Comparison of ENCODE assay signal across 8 mouse cellular contexts in the genomic region with DNA sequence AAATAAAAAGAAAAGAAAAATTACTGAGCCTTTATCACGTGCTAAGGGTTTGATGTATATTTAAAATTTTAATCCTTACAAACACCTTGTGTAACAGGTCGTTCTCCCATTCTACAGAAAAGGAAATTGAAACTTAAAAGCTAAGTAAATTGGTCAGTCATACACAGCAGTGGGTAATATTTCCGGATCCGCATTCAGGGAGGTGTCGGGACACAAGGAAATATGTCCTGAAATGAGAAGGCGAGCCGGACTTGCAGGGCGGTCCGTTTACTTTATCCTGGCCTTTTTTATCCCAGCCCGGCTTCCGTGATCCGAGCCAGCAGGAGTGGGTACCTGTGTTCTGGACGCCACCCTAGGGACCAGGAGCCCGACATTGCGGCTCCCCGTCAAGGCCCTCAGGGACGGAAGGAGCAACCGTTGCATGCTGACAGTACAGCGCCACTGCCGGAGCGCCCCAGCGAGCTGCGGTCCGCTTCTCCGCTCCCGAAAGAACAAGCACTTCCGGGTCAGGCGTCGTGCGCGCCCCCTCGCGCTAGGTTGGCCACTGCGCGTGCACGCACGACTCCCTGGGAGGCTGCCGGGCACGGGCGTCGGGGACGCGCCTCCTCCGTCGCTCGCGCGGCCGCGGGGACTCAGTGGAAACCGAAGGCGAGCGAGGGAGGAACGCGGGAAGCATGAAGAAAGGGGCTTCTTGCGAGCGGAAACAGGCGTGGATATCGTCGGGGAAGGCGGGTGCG. TPM values are rescaled to one million over a fixed set of nuclear protein-coding genes. Genes with fewer than 3 reads are reported as not detected.
DNase-seq lines count a peak whose midpoint lies in the region; ATAC-seq and TF ChIP-seq lines count a peak whose summit lies in the region.

Gene Cutc, plus strand, starts transcription at position 508 of the 737 bp plus-strand sequence.
Gene Cox15, minus strand, starts transcription at position 512 of the 737 bp plus-strand sequence.

- peak; percentile 90 for ATAC-seq in kidney, embryonic 14.5 days (ENCODE audit: low FRiP score, low TSS enrichment)
- peak; percentile 89 for ATAC-seq in limb, embryonic 15.5 days (ENCODE audit: insufficient number of reproducible peaks, low FRiP score, low TSS enrichment, low read depth)

- H3K36me3 ChIP-seq in kidney, embryonic 14.5 days (ENCODE audit: control insufficient read depth, insufficient read depth, low read length) = peaks cover 22% of the 10 kb centered on the region
- H3K36me3 ChIP-seq in limb, embryonic 15.5 days = peaks cover 24% of the 10 kb centered on the region

- peak within 1 kb of the TSS; percentile 79 for H3K9ac ChIP-seq in kidney, embryonic 14.5 days (ENCODE audit: low read depth, low read length)
- peak within 1 kb of the TSS; percentile 73 for H3K9ac ChIP-seq in limb, embryonic 15.5 days

- DNase-seq in A20 (ENCODE audit: low read depth, low spot score) = peak; percentile 98
- DNase-seq in heart, adult 9 months (ENCODE audit: low spot score in 2 of 2) = peak; percentile 97 to 98
- DNase-seq in monocyte, adult 2 months (ENCODE audit: low read depth in 1 of 2, low spot score in 2 of 2) = peak; percentile 86 to 92
- DNase-seq in spleen, postnatal 36 days (ENCODE audit: low spot score in 2 of 2) = peak; percentile 95 to 96

- peak within 1 kb of the TSS; percentile 83 for H3K4me3 ChIP-seq in bone marrow macrophage, adult 2 months (ENCODE audit: insufficient read depth, low read length)
- H3K4me3 ChIP-seq in embryonic fibroblast, embryonic 13.5 days (ENCODE audit: insufficient read depth, low read length) = peak within 1 kb of the TSS; percentile 69
- peak within 1 kb of the TSS; percentile 70 for H3K4me3 ChIP-seq in kidney, embryonic 14.5 days (ENCODE audit: low read length)
- peak within 1 kb of the TSS; percentile 73 for H3K4me3 ChIP-seq in limb, embryonic 15.5 days

- WGBS in kidney, embryonic 14.5 days = 2% methylated on average over 62 of the region's 62 CpGs
- WGBS in limb, embryonic 15.5 days = under 1% methylated on average over 61 of the region's 62 CpGs

- no peaks in the 10 kb centered on the region for H3K27me3 ChIP-seq in kidney, embryonic 14.5 days (ENCODE audit: control insufficient read depth, insufficient read depth, low read length)
- H3K27me3 ChIP-seq in limb, embryonic 15.5 days = no peaks in the 10 kb centered on the region

- H3K27ac ChIP-seq in bone marrow macrophage, adult 2 months (ENCODE audit: insufficient read depth, low read depth, low read length) = peak within 1 kb of the TSS; percentile 96
- H3K27ac ChIP-seq in embryonic fibroblast, embryonic 13.5 days (ENCODE audit: insufficient read depth, low read length) = peak within 1 kb of the TSS; percentile 83
- peak within 1 kb of the TSS; percentile 93 for H3K27ac ChIP-seq in kidney, embryonic 14.5 days (ENCODE audit: low read depth, low read length)
- H3K27ac ChIP-seq in limb, embryonic 15.5 days = peak within 1 kb of the TSS; percentile 98

- no peak for TF ChIP-seq CTCF in bone marrow macrophage, adult 2 months (IDR thresholded peaks at IDR 0.05; ENCODE audit: low read depth, low read length)
- peak; percentile 25; the same call in 1 of the 2 replicates for TF ChIP-seq CTCF in embryonic fibroblast, embryonic 13.5 days (IDR thresholded peaks at IDR 0.05; ENCODE audit: borderline replicate concordance, insufficient read depth, low read length)

- peak; percentile 84; the same call in 1 of the 2 replicates for TF ChIP-seq POLR2A in bone marrow macrophage, adult 2 months (IDR thresholded peaks at IDR 0.05; ENCODE audit: borderline replicate concordance, low read depth, low read length)
- TF ChIP-seq POLR2A in embryonic fibroblast, embryonic 13.5 days (IDR thresholded peaks at IDR 0.05; ENCODE audit: low read depth, low read length) = peak; percentile 92

- no peaks in the 10 kb centered on the region for H3K9me3 ChIP-seq in kidney, embryonic 14.5 days (ENCODE audit: control insufficient read depth, low read length)
- no peaks in the 10 kb centered on the region for H3K9me3 ChIP-seq in limb, embryonic 15.5 days

- peak within 1 kb of the TSS; percentile 58 for H3K4me2 ChIP-seq in kidney, embryonic 14.5 days (replicated peaks; ENCODE audit: low read depth, low read length)
- H3K4me2 ChIP-seq in limb, embryonic 15.5 days = peak within 1 kb of the TSS; percentile 52

- H3K4me1 ChIP-seq in bone marrow macrophage, adult 2 months (ENCODE audit: control insufficient read depth, insufficient read depth, low read length) = peaks cover 9% of the 10 kb centered on the region
- no peaks in the 10 kb centered on the region for H3K4me1 ChIP-seq in embryonic fibroblast, embryonic 13.5 days (ENCODE audit: control insufficient read depth, insufficient read depth, low read length)
- no peaks in the 10 kb centered on the region for H3K4me1 ChIP-seq in kidney, embryonic 14.5 days (ENCODE audit: control insufficient read depth, insufficient read depth, low read length)
- H3K4me1 ChIP-seq in limb, embryonic 15.5 days = 0 out of 2 replicates have a peak, but pooled peaks cover 4% of the 10 kb centered on the region

RNA-seq across cellular contexts. Expression of gene Cutc, which starts in this region (rescaled TPM):
- polyA plus RNA-seq in bone marrow macrophage, adult 2 months (2012; ENCODE audit: insufficient read depth, insufficient read length, missing spikeins) = 12.3 and 12.4 TPM in 2 replicates
- polyA plus RNA-seq in embryonic fibroblast, embryonic 13.5 days (2011; ENCODE audit: insufficient read length, low read depth, missing spikeins) = 4.3 and 5.0 TPM in 2 replicates
- polyA plus RNA-seq in kidney, embryonic 14.5 days (2014; fragmentation: Nextera tagmentation; extraction: Ambion mirVana) = 15.3 and 18.0 TPM in 2 replicates
- 13.6 and 13.7 TPM in 2 replicates for polyA plus RNA-seq in limb, embryonic 15.5 days (2015; fragmentation: Nextera tagmentation; extraction: Ambion mirVana)

RNA-seq across cellular contexts. Expression of gene Cox15, which starts in this region (rescaled TPM):
- 18.5 and 20.5 TPM in 2 replicates for polyA plus RNA-seq in bone marrow macrophage, adult 2 months (2012; ENCODE audit: insufficient read depth, insufficient read length, missing spikeins)
- polyA plus RNA-seq in embryonic fibroblast, embryonic 13.5 days (2011; ENCODE audit: insufficient read length, low read depth, missing spikeins) = 15.9 and 22.1 TPM in 2 replicates
- 5.7 and 10.5 TPM in 2 replicates for polyA plus RNA-seq in kidney, embryonic 14.5 days (2014; fragmentation: Nextera tagmentation; extraction: Ambion mirVana)
- polyA plus RNA-seq in limb, embryonic 15.5 days (2015; fragmentation: Nextera tagmentation; extraction: Ambion mirVana) = 9.3 and 10.4 TPM in 2 replicates

Comparison
In these comparisons a context has a peak if more than half of its experiments do, and no peak if none do; other contexts are left out.
1. Peak in every context shown above with its lines: DNase-seq, ATAC-seq, H3K4me3 ChIP-seq and H3K27ac ChIP-seq.